Mouse (Mus musculus) urinary bladder, postnatal 14 days (tissue): ENCODE results near the gene Kifc5b.
"Not testable (repeated sequence)": the region's sequence is repeated elsewhere in the genome, so short reads cannot be mapped to it uniquely, and the experiment has no call there.

Experiments used
- DNase-seq: peaks from one replicate; pipeline ENCODE4 v3.0.0; 2021; ENCODE audit warnings: low spot score

The Kifc5b gene

DNA sequence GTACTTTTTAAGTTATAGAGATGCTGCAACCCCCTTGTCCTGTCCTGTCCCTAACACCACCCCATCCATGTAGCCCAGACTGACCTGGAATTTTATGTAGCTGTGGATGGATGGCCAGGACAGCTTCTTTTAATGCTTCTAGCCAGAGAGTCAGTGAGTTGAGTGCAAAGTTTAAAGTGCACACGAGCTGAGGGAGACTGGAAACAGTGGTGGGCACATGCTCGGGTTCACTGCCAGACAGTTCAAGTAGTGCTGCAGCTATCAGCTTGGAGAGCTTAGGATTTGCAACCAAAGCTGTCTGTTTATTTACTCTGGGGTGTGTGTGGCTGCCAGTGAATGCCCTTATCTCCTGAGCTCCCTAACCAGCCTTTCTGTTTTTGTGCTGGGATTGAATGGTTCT, 2.6 kb downstream of the Kifc5b start:
- DNase-seq, result not testable (repeated sequence)

- not testable (repeated sequence) for DNase-seq
These were observed 5.5 kb downstream of the Kifc5b start for GRCm38 (mm10) chr17:26922368-26922767.

DNA sequence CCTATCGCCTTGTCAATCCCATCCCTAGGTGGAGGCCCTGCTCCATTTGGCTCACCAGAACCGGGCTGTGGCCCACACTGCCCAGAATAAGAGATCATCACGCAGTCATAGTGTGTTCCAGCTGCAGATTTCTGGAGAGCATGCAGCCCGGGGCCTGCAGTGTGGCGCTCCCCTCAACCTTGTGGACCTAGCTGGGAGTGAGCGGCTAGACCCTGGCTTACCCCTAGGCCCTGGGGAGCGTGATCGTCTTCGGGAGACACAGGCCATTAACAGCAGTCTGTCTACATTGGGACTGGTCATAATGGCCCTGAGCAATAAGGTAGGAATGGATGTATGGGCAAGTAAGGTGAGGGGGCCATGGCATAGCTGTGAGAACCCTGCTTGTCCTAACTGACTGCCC, 8.5 kb downstream of the Kifc5b start:
- not testable (repeated sequence) for DNase-seq

DNA sequence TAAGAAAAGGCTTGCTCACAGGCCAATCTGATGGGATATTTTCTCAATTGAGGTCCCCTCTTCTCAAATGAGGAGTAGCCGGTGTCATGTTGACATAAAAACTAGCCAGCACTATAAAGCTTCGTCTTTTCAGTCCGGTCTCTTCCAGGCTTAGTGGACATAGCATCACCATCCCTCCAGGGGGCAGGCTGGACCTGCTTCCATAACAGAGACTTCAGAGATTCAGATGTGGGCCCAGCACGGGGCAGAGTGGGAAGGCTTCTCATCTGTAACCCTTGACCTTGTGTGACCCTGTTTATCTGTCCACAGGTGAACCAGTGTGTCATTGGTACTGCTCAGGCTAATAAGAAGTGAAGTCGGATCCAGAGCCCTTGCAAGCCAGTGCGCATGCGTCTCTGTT, 14.9 kb downstream of the Kifc5b start:
- DNase-seq, result peak; percentile 56

- DNase-seq, result peak; percentile 99
These were observed 16.0 kb downstream of the Kifc5b start, which contains the start of gene Phf1 for GRCm38 (mm10) chr17:26932839-26933398. Phf1 (plus strand) TSS chr17:26933052.

GRCm38 (mm10) chr17:26933419-26933818, 16.5 kb downstream of the Kifc5b start:
- no peak for DNase-seq

- DNase-seq, result no peak
These were observed 17.3 kb downstream of the Kifc5b start for GRCm38 (mm10) chr17:26933885-26934827.

GRCm38 (mm10) chr17:26935027-26935426, 18.1 kb downstream of the Kifc5b start:
- no peak for DNase-seq

DNA sequence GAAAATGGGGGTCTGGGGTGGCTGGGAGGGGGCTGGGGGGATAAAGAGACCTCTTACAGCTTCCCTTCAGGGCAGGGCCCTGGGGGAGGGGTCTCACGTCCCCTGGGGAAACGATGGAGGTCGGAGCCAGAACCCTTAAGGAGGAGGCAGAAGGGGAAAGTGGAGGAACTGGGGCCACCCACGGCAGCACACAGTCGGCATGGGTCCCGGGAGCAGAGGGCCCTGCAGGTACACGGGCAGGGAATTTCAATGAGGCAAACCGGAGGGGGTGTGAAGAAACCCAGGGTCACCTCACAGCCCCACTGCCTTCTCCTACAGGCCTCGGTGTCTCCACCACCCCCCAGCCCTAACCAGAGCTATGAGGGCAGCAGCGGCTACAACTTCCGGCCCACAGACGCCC, 19.6 kb downstream of the Kifc5b start:
- no peak for DNase-seq

- no peak for DNase-seq
These were observed 20.2 kb downstream of the Kifc5b start for GRCm38 (mm10) chr17:26936921-26937695.

DNA sequence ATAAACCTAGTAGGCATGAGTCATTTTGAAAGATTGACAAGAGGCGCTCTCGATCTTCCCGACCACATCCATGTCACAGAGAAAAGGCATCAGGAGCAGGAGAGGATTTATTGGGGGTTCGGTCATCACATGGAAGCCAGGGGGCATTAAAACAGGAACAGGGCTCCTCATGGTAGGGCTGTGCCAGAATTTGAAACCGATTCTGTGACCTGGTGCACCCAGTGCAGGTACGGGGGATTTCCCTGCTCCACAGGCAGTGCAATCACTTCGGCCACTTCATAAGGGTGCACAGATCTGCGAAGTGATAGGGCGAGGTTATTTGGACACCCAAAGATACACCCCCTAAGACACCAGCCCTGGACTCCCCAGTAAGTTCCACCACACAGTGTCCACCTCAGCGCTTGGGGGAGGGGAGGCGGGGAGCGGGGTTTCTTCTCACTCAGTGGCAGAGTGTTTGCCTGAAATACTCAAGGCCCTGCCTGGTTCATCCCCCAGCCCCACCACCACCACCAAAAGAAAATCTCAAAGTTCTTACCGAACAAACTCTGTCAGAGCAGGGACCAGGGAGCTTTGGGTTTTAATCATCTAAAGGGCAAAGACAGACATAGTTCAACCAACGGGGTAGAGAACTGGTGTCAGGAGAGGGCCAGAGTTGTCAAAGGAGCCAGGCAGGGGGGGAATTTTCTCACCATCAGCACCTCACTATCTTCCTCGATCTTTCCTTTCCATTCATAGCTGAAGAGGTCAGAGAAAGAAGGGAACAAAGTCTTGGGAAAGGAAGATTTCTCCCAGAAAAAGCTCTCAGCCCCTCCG, 21.2 kb downstream of the Kifc5b start:
- no peak for DNase-seq

- DNase-seq, result no peak
These were observed 21.8 kb downstream of the Kifc5b start for GRCm38 (mm10) chr17:26938731-26939130.

- peak; percentile 99 for DNase-seq
These were observed 22.5 kb downstream of the Kifc5b start, which contains the start of gene Cuta for GRCm38 (mm10) chr17:26939178-26939972. Cuta (minus strand) TSS chr17:26939569.

- DNase-seq, result no peak
These were observed 23.0 kb downstream of the Kifc5b start for GRCm38 (mm10) chr17:26939973-26940300.

GRCm38 (mm10) chr17:26941031-26941789, 24.3 kb downstream of the Kifc5b start, which contains the start of gene Syngap1:
Syngap1 (plus strand) TSS chr17:26941253.
- DNase-seq, result peak; percentile 41

DNA sequence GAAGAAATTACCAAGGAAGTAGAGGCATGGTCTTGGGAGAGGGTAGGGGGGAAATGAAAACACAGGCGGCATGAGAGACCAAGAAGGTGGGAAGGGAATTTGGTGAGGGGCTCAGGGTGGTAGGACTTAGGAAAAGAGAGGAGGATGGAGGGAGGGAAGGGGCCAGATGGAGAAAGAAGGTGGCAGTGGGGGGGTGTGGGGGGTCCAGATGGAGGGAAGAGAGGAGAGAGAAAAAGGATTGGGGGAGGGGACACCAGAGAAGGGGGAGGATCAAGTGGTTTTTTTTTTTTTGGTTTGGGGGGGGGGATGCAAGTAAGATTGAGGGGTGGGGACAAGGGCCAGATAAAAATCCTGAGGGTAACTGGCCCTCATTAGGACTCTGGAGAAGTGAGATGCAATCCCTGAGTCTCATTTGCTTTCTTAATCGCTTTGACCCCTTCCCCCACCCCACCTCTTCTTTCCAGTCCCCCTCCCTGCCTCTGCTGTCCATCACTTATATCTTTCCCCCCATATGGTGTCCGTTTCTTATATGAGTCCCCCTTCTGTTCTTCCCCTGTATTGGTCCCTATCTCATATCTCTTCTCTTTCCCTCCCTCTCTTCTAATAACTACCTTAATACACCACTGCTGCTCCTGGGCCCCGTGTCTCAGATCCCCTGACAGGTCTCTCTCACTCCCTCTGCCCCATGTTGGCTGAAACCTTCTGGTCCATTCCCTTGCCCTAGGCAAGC, 25.1 kb downstream of the Kifc5b start:
- DNase-seq, result no peak

GRCm38 (mm10) chr17:26945824-26946495, 29.1 kb downstream of the Kifc5b start:
- no peak for DNase-seq

- DNase-seq, result peak; percentile 81
These were observed 29.7 kb downstream of the Kifc5b start for GRCm38 (mm10) chr17:26946567-26946966.
